Mouse (Mus musculus) adipocyte (in vitro differentiated cells): ENCODE data around the gene Sprn.

Experiments
- DNase-seq: peaks from one replicate; pipeline ENCODE4 v3.0.0-alpha.2; 2016; ENCODE audit warnings: low spot score

Sprn gene

DNA sequence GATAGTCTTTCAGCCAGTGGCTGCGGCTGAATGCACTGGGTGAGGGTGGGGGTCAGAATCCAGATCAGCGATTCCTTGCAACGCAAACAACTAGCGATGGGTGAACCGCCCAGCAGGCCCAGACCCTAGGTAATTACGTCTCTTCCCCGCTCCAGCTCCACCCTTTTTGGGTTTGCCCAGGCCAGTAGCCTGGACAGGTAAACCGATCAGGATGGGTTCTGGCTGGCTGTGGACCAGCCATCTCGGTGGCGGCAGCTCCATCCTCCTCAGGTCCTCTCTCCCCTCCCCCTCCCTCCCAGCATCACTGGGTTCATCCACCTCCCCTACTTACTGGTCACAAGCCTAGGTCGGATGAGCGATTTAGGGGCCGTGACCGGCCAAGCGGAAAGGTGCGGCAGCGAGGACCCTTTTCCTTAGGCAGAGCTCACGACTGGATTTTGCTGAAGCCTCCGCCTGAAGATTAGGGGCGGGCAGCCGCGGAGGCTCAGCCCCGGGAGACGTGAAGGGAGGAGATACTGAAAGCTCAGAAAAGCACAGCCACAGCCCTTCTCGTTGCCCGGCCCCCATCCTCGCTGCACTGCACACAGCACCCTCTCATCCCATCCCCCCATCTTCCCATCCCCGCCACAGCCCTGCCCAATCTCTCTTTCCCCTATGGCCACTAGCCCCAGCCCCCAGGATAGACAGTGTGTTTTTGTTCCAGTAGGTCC lies at the start of gene Sprn:
Sprn (minus strand) TSS at position 660 of the 710 bp plus-strand sequence.
- DNase-seq = no peak

DNA sequence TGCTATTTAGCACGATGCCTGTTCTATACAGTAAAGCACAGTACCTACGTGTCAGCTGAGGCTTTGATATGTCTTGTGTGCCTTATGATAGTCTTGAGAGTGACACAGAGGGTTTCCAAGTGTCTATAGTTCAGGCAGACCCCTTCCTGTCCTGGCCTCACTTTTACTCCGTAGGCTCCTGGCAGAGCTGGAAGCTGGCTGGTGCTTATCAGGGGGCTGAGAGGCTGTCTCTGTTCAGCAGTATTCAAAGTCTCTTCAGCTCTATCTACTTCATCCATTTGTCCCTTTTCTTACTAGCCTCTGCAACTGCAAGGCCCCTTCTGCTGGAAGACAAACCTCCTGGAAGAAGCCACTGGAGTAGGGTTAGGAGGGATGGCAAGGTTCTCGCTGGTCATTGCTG lies 46.4 kb upstream of the Sprn start:
- no peak for DNase-seq

DNA sequence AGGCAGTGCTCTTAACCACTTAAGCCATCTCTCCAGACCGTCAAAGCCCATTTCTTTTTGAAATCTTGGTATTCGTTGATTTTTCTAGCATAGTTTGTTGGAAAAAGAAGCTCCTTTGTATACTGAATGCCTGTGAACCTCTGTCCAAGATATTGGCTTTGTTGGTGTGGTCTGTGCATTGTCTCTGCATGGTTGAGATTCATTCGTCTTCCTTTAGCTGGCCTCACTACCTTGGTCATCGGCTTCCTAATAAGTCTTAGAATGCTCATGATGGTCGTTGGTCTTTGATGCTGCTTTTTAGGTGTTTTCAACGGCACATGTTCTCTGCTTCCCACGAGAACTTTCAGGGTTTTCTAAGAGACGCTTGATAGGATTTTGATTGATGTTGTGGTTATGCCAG lies 41.3 kb upstream of the Sprn start:
- no peak for DNase-seq

DNA sequence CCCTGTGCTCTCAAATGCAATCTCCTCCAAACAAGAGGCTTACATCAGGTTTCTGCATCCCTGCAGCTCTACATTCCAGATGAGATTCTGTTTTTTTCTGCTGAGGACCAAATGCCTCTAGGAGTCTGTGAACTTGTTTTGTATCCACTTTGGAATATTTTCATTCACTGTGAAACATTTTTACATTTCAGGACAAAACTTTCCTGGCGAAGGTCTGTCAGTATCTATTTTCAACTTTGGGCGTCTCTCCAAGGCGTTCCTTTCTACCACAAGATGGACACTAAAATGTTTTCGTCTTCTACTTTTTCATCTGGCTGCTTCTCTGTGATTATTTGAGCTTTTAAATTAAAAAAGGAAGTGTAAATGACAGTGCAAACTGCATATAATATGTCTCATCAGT lies 39.4 kb upstream of the Sprn start:
- no peak for DNase-seq

DNA sequence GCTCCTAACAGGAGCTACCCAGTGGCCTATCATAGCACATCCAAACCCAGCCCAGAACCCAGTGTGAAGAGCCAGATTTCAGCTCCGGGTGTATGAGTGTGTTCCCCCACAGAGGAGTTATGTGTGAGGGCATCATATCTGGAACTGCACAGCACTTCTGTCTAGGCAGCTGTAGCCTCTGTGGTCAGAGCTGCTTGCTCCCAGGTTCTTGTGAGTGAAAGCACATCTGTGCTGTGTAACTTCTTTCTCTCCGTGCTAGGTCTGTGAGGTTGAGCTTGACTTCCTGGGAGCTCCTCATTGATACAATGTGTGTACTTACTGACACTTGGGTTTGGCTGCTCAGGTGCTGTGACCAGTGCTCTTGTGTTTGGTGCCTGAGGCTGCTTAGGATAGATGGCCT lies 38.2 kb upstream of the Sprn start:
- DNase-seq = no peak

DNA sequence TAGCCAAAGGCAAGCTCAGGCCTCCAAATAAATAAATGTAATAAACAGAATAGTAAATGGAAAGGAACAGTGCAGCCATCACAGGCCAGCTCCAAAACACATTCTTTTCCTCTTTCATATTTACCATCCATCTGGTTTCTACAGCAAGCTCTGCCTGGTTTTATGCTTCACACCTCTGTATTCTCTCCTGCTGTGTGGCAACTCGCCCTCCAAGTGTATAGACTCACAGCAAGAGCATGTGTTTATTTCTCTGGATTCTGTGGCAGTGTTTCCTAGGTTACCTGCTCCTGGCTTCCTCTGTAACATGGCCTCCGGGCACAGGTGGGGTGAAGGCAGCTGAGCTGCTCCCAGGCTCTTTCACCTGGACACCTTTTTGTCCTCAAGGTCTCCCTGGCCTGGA lies 37.8 kb upstream of the Sprn start:
- DNase-seq = no peak

DNA sequence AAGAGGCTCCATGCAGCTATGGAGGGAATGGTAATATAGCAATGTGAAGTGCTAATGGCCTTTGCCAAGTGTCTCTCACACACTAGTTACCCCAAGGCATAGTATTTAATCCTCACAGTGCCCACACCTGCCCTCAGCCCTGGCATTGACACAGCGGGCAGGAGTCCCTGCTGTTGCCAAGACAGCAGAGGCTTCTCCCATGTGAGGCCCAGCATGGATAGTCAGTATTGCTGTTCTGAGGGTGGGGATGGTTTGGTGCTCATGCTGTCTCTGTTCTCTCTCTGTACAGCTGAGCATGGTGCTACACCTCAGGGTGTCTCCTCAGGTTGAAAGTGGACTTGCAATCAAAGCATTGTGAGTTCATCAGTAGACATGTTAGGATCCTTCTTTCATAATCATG lies 35.8 kb upstream of the Sprn start:
- DNase-seq = no peak

DNA sequence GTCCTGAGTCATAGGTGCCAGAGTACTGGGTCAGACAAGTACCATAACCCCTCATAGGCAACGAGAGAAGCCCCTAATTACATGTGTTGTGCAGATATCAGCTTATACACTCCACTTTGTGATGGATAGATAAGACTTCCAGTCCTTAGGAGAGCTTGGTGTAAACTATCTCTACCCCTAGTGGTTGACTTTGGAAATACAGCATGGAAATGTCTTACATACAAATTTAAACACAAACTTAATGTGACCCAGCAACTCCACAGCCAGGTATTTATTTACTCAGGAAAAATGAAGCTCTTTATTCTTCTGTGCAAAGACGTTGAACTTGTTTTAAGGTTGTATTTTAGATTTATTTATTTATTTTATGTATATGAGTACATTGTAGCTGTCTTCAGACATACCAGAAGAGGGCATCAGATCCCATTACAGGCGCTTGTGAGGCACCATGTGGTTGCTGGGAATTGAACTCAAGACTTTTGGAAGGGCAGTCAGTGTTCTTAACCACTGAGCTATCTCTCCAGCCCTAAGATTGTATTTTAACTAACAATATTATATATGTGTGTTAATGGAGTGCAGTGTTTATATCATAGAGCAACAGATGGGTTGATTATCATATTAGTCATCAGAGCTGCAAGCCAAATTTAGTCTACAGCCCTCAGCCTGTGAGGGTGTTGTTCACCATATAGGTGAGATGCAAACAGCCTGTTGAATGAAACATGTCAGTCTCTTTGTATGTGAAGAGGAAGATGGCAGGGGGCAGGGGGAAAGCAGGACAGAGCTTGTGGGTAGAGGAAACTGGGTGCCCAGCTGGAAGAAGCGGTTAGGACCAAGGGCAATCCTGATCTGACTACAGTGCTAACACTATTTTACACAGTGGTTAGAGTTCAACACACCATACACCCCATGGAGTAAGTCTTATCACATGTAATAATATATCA lies 34.0 kb upstream of the Sprn start:
- DNase-seq = peak; percentile 26

DNA sequence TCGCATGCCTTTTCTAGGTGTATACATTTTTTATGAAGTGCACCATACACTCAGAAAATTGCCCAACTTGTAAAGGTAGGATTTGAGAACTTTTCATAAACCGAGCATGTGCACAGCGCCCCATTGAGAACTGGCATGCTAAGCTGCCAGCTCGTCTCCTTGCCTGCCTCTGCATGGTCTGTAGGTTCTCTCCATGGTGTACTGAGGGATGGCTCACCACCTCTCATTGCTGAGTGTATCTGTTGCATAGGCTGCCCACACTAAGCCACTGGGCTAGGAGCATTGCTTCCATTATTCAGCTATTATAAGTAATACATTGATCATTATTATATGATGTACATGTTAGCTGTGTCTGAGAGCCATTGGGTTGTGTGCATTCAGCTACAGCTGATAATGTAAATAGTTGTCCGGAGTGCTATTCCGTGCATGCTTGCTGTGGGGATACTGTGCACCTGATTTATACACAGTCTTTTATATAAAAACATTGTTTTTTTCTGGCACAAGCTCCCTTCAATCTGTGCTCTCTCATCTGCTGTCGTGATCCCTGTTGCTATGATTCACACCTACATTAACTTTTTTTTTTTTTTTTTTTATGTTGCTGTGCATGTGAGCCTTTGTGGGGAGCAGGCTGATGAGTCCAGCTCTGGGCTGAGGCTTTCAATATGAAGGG lies 33.2 kb upstream of the Sprn start:
- DNase-seq = no peak

DNA sequence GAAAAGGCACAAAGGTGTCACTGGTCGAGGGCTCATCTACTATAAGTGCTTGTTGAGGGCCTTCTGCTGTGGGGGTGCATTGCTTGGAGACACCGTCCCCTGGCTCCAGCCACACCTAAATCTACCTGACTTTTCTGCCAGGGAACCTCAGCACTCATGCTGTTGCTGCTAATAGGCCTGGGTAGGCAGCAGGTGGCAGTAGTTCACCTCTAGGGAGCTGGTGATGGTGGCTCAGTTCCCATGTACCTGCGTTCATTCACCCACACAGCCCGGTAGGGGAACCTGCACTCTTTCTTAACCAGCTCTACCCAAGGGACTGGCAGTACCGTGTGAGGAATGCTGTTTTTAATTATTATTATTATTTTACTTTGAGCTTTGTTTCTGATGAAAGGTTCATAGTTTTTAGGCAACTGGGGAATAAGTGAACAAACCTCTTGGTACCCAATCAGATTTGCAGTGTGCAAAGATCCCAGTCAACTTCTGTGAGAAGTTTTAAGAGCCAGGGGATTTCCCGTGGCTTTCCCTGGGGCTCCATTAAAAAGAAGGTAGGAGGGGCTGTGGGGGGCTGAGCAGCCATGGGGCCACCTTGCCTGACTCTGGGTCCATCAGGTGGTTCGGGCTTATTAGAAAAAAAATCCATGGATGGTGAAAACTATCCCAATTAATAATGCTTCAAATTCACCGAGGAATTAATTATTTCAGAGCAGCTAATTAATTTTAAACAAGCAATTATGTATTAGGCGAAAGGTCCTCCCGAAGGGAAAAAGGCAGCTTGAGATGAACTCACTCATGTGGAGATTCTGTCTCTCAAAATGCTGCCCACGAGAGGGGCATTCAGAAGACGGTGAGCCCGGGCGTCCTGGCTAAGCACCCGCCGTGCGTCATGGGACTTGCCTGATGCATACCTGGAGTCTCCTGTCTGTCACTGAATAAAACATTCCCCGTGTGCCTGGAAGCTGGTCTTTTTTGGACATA lies 32.3 kb upstream of the Sprn start:
- DNase-seq = no peak

DNA sequence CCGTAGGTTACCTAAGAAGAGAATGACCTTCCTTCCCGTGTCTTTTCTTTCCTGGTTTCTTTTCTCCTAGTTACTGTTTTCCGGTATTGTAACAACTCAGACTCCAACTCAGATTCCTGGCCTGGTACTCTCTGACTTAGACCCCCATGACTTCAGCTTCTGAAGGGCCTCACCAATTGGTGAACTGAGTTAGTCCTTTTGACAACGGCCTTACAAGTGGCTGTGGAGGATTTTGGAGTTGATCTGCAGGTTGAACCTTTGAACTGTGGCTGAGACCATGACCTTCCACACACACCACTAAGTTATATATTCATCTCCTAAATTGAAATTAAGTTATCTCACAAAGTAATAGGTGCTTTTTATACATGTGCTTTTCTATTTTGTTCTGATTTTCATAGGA lies 29.5 kb upstream of the Sprn start:
- no peak for DNase-seq

DNA sequence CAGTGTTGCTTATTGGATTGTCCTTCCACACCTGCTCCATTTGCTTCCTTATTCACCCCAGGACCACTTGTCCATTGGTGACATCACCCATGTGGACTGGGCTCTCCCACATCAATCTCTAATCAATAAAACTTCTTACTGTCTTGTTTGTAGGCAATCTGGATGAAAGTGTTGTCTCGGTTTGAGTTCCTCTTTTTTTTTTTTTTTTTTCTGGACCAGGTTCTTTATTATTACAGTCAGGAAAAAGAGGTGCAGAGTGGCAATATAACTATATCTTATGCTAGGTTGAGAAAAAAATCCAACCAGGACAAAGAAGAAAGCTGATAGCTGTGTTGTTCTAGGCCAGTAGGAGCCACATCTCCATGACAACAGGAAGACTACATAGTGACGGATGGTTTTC lies 26.0 kb upstream of the Sprn start:
- no peak for DNase-seq

DNA sequence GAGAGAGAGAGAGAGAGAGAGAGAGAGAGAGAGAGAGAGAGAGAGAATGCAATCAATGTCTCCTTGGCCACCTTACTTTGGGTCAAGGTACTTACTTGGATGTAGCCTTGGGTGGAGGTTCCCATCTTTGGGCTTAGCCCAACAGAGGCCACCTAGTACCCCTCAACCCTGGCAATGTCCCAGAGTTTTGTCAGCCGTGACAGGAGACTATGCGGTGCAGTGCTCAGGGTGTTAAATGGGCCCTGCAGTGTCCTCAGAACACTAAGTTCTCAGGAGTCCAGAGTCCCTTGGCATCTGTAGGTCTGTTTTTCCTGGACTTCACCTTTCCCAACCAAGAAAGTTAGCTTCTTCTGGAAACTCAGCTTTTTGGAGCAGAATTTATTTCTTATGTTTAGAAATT lies 24.5 kb upstream of the Sprn start:
- no peak for DNase-seq

DNA sequence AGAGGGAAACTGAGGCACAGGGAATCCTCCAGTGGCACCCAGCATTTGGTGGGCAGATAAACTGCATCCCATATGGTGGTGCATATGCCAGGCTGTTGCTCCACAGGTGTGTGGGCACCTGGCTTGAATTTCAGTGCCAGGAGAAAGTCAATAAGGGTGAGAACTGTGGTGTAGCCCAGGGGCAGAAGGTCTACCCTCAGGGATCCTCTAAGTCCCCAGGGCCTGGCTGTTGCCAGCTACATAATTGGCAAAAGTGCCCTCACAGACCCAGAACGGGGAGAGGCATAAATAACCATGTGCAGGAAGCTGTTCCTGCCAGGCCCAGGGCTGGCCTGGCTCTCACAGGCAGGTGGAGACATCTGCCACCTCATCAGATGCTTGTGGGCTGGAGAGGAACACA lies 18.3 kb upstream of the Sprn start, which contains the start of gene Olfr523:
Olfr523 (plus strand) TSS at position 282 of the 400 bp plus-strand sequence.
- no peak for DNase-seq

DNA sequence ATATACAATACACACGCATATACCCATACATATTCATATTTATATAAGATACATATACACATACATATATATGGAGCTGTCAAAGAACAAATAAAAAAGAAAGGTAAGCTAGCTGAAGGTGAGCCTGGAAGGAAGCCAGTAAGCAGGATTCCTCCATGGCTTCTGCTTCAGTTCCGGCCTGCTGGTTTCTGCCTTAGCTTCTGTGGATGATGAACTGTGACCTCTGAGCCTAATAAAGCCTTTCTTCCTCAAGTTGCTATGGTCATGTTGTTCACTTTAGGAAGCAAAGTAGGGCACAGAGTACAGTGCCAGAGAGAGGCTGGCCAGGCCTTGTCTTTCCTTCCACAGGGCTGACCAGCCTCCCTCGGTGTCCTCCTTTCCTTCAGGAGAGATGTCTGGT lies 16.2 kb upstream of the Sprn start:
- peak; percentile 46 for DNase-seq

DNA sequence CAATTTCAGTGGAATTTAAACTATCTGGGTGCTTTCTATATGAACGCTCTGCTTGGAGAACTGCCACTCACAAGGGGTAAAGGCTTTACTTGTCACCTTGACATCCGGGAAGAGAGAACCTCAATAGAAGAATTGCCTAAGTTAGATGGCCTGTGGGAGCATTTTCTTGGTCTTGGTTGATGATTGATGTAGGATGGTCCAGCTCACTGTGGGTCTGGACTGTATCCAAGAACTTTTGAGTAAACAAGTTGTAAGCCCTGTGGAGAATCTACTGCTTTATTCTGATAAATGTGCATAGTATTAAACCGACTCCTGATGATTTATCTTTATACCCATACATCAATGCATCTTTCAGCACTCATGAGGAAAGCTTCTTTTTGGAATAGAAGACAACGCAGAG lies 14.7 kb upstream of the Sprn start:
- DNase-seq = peak; percentile 9

DNA sequence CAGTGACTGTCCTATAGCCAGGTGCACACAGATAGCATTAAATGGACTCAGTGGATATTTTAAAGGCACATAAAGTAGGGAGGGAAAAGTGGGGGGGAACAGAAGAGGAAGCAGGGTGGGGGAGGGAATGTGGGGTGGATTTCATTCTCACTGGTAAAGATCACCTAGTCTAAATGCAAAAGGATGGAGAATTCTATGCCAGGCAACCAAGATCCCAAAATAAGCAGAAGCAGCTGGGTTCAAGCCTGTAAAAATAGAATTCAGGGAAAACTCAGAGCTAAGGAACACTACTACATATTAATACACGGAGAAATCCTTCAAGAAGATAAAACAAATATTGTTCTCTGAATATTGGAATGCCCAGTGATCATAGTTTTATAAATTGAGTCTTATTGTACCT lies 13.3 kb upstream of the Sprn start:
- DNase-seq = no peak

DNA sequence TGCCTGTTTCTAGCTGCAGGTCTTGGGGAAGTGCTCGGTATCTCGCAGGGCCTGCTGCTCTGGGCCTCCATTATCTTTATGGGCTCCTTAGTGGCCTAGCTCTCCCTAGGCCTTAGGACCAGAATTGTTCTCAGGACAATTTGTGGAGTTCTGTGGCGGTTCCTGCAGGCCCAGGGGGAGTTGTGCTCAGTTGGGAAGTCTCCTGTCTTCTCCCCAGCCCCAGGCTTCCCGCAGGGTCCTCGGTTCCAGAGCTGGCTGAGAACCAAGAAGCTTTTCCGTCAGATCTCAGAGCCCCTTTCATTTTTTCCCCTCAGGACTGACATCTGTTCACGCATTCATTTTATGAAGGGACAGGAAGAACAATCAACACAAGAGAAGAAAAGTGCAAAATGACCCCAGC lies 10.0 kb upstream of the Sprn start, which contains the start of gene Olfr522:
Olfr522 (minus strand) TSS at position 101 of the 400 bp plus-strand sequence.
- DNase-seq = no peak

DNA sequence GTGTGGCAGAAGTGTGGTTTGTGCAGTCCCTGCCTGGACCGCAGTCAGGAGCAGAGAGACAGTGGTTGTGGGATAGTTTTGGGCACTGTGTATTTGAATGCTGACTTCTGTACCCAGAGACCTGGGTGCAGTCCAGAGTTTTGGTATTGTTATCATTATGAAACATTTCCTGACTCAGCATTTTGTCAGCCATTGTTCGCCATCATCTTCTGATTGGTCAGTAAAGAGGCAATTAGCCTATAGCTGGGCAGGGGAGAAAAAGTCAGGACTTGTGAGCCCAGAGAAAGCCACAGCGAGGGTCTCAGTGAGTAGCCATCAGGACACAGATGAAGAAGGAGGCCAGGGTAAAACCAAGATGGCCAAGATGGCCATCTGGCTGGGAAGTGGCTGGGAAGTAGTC lies 5.7 kb upstream of the Sprn start:
- no peak for DNase-seq

DNA sequence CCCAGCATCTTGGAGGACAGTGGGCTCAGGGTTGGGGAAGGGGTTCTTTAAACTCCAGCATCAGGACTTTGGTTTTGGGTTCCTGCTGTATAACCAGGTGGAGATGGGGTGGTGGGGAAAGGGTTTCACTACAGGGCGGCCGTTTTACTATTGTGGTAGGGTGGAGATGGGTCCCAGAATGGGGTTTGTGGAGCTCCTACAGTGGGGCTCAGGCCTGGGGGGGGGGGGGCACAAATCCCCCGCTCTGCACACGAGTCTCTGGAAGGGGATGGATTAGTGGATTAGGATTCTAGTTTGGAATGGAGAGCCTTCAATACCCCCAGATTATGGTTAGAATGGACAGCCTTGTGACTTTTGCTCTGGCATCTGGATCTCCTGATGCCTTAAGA lies 854 bp downstream of the Sprn start:
- DNase-seq = no peak

DNA sequence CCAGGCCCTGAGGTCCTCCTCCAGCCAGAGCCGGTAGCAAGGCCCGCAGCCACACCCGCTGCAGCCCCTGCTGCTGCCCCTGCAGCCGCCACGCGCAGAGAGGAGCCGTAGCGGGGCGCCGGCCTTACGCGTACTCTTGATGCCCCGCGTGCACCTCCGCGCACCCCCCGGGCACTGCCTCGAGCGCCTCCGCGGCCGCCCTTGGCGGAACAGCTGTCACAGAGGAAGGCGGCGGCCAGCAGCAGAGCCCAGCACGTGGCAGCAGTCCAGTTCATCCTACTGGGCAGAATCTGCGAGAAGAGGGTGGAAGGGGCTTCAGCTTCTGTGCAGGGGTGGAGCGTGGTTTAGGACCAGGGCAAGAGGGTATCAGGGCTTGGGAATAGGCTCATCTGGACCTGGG lies 1.3 kb downstream of the Sprn start:
- no peak for DNase-seq

DNA sequence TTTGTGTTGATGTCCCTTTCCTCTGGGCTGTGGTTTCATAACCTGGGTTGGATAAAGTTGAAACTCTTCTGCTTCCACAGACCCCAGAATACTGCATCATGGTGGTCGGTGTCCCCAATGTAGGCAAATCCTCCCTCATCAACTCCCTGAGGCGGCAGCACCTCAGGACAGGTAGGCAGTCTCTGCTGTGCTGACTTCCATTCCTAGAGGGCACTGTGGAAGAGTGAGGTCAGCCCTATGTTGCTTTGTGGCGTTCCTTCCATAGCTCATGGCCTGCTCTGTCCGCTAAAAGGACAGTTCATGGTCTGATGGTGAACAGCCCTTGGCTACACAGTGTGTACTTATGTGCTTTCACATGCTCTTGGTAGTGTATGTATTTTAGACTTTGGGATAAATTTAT lies 10.1 kb downstream of the Sprn start:
- no peak for DNase-seq
